Mouse (Mus musculus) liver, embryonic 14.5 days (tissue): ENCODE data around the gene Amdhd2. TPM values are rescaled to one million over a fixed set of nuclear protein-coding genes. Genes with fewer than 3 reads are reported as not detected.

Experiments
- ATAC-seq: fragments of 200-750 bp; cut with Nextera tagmentation; 2 replicates; pipeline ENCODE4 v1.8.0; 2017; ENCODE audit warnings: moderate number of reproducible peaks, mild to moderate bottlenecking, moderate library complexity; ENCODE audit not compliant: insufficient read depth
- DNase-seq, 3 experiments: peaks; one replicate each; pipeline ENCODE4 v3.0.0-alpha.2; 2012 to 2013; ENCODE audit warnings: low read depth in 3 of 3, low spot score in 3 of 3
- H3K27ac ChIP-seq: fragments of 300-500 bp; sonication (generic); 2 replicates; pipeline ENCODE4 v1.5.1; 2014; ENCODE audit warnings: moderate library complexity, mild to moderate bottlenecking, control low read depth, inconsistent platforms
- H3K27me3 ChIP-seq: fragments of 300-500 bp; sonication (generic); 2 replicates; pipeline ENCODE4 v1.6.1; 2014; ENCODE audit warnings: mild to moderate bottlenecking, low read length, moderate library complexity; ENCODE audit not compliant: control insufficient read depth, insufficient read depth
- H3K36me3 ChIP-seq: fragments of 300-500 bp; sonication (generic); replicated peaks from 2 replicates; pipeline ENCODE4 v1.6.1; 2014; ENCODE audit warnings: low read depth; ENCODE audit not compliant: control insufficient read depth, insufficient read depth
- H3K4me1 ChIP-seq, 2 experiments: fragments of 200-500 bp in 1 of 2; fragments of 300-500 bp in 1 of 2; sonication (generic) in 1 of 2; replicated peaks; 2 replicates each; pipeline ENCODE4 v1.6.1; 2012 to 2014; ENCODE audit warnings: antibody characterized with exemption in 1 of 2, inconsistent platforms in 1 of 2, low read length in 1 of 2; ENCODE audit not compliant: control insufficient read depth in 2 of 2, insufficient read depth in 2 of 2
- H3K4me2 ChIP-seq: fragments of 300-500 bp; sonication (generic); 2 replicates; pipeline ENCODE4 v1.6.1; 2014; ENCODE audit warnings: low read depth, mild to moderate bottlenecking, control low read depth, moderate library complexity
- H3K4me3 ChIP-seq, 2 experiments: fragments of 200-500 bp in 1 of 2; fragments of 300-500 bp in 1 of 2; sonication (generic) in 1 of 2; 2 replicates each; pipeline ENCODE4 v1.5.1; 2012 to 2014; ENCODE audit warnings: low read depth in 2 of 2, low read length in 2 of 2, mild to moderate bottlenecking in 2 of 2, control low read depth in 1 of 2, inconsistent platforms in 1 of 2, moderate library complexity in 1 of 2; ENCODE audit not compliant: insufficient read depth in 1 of 2
- H3K9ac ChIP-seq: fragments of 300-500 bp; sonication (generic); replicated peaks from 2 replicates; pipeline ENCODE4 v1.6.1; 2014; ENCODE audit warnings: mild to moderate bottlenecking, control low read depth, moderate library complexity
- H3K9me3 ChIP-seq: fragments of 300-500 bp; sonication (generic); 2 replicates; pipeline ENCODE4 v1.6.1; 2016; ENCODE audit warnings: low read length, mixed read lengths; ENCODE audit not compliant: control insufficient read depth
- CTCF ChIP-seq: IDR thresholded peaks from 2 replicates; pipeline ENCODE4 v1.5.1; 2016; ENCODE audit warnings: antibody characterized with exemption, low read depth, control low read depth
- EP300 ChIP-seq: IDR thresholded peaks from 2 replicates; pipeline ENCODE4 v1.6.1; 2016; ENCODE audit warnings: antibody characterized with exemption, low read depth
- WGBS: fragments of 180-500 bp; shearing (Covaris S2); extraction: QIAGEN DNeasy Blood & Tissue Kit; methylation state at CpG from one replicate; pipeline ENCODE4 v1.1.7; 2014; ENCODE audit not compliant: insufficient replicate concordance; 5-methylcytosine and 5-hydroxymethylcytosine counted together
- polyA plus RNA-seq, 2 experiments: library from polyadenylated mRNA; depleted of rRNA in 1 of 2; stranded (reverse) in 1 of 2; unstranded in 1 of 2; fragments of >200 nt; fragmentation: Nextera tagmentation in 1 of 2; extraction: Ambion mirVana in 1 of 2; gene quantifications; 2 replicates each; pipeline versions ENCODE4 v1.2.1 to v1.2.3; 2012 to 2014

The Amdhd2 gene
- polyA plus RNA-seq, 2 experiments: 11.6 to 17.6 TPM

DNA sequence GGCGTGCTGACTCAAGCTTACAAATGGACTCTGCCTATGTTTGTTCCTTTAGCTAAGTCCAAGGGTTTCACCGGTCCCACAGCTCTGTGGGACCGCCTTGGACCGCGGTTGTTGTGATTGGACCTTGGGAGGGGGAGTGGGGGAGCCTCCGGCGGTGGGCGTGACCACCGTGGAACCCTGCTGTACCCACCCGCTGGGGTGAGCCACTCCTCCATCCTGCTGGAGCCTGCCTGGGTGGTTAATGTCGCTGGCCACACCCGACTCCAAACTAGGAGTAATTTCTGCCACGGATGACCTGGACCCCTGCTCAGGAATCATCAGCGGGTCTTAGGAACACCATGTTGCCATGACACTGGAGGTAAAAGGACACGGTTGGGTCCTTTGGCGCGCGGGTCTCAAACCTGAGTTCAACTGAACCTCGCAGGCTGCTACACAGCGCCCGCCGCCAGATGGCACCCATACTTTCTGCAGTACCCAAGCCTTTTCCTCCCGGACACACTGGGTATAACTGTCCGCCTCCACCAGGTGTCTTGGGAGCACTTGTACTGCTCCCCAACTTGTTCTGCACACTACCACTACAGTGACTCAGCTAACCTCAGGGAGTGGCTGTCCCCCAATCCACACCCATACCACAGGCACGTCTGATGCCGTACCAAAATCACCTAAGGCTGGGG lies 11.5 kb downstream of the Amdhd2 start:
- Histone ChIP-seq H3K4me3 (peak overlapping the region; percentile 51 to 62), H3K36me3 (no peaks in the 10 kb centered on the region), H3K4me2 (peak overlapping the region; percentile 84), H3K27me3 (no peaks in the 10 kb centered on the region), H3K27ac (peak overlapping the region; percentile 85), H3K9ac (peak overlapping the region; percentile 67), H3K4me1 (peaks cover 13 to 15% of the 10 kb centered on the region in 2 experiments), H3K9me3 (no peaks in the 10 kb centered on the region)
- ATAC-seq: peak; percentile 99
- TF ChIP-seq EP300 (peak; percentile 54; the same call in 1 of the 2 replicates), CTCF (peak; percentile 99)
- peak; percentile 93 to 96 (median 93) for DNase-seq
- WGBS: 1% methylated on average over 26 of the region's 26 CpGs

DNA sequence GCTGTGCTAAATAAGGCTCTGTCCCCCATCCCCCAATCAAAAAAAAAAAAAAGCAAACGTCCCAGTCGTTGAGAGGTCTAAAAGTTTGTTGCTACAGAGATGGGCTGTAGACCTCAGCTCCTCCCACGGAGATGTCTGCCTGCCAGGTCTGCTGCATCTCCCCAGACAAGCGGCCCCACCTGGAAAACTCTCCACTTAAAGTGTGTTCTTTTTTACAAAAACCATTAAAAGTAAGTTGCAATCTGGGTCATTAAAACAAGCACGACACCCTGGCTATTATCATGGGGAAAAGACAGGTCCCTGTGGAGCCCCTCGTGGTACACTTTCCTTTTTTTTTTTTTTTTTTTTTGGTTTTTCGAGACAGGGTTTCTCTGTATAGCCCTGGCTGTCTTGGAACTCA lies 12.2 kb downstream of the Amdhd2 start:
- no peaks in the 10 kb centered on the region for H3K9me3 ChIP-seq
- peaks cover 13 to 15% of the 10 kb centered on the region in 2 experiments for H3K4me1 ChIP-seq
- H3K27me3 ChIP-seq: no peaks in the 10 kb centered on the region
- no peaks in the 10 kb centered on the region for H3K36me3 ChIP-seq
- H3K4me2 ChIP-seq: peak overlapping the region; percentile 84
- TF ChIP-seq EP300 (no peak), CTCF (no peak)
- DNase-seq: no peak
- peak overlapping the region; percentile 67 for H3K9ac ChIP-seq
- H3K4me3 ChIP-seq: peak overlapping the region; percentile 51 to 62; a peak in 3 of 4 replicates
- 20% methylated on average over 7 of the region's 7 CpGs for WGBS
- H3K27ac ChIP-seq: no peak overlapping the region; the same call in 1 of the 2 replicates
- ATAC-seq: no peak

DNA sequence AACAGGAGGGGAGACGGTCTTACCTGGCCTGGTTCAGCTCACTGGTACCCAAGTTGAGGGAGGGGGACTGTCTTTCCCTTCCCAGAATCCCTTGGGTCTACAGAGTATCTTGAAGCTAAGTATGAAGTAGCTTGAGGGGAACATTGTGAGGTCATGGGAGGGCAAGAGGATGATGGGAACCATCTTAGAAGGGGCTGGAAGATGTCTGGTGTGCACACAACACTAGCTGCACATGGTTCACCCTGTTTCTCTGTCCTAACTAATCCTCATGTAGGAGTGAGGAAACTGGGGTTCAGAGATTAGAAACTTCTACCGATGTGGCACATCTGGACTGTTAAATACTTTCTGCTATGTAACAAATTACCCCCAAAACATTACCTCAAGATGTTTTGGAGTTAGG lies 12.7 kb downstream of the Amdhd2 start, which contains the start of gene Pdpk1:
Gene Pdpk1 (minus strand): TSS at position 101 of the 400 bp plus-strand sequence.
- peak within 1 kb of the TSS; percentile 67 for H3K9ac ChIP-seq
- TF ChIP-seq CTCF (no peak), EP300 (no peak)
- ATAC-seq: no peak
- H3K4me3 ChIP-seq: peak within 1 kb of the TSS; percentile 51 to 62
- 70% methylated on average over 2 of the region's 2 CpGs for WGBS
- no peak for DNase-seq
- H3K36me3 ChIP-seq: no peaks in the 10 kb centered on the region
- no peaks in the 10 kb centered on the region for H3K27me3 ChIP-seq
- peaks cover 13 to 15% of the 10 kb centered on the region in 2 experiments for H3K4me1 ChIP-seq
- peak within 1 kb of the TSS; percentile 84 for H3K4me2 ChIP-seq
- no peaks in the 10 kb centered on the region for H3K9me3 ChIP-seq
- H3K27ac ChIP-seq: peak within 1 kb of the TSS; percentile 85

- H3K27me3 ChIP-seq: no peaks in the 10 kb centered on the region
- TF ChIP-seq CTCF: no peak
- no peak for TF ChIP-seq EP300
- no peak overlapping the region for H3K27ac ChIP-seq
- no peak overlapping the region for H3K4me2 ChIP-seq
- H3K9ac ChIP-seq: no peak overlapping the region
- H3K36me3 ChIP-seq: no peaks in the 10 kb centered on the region
- ATAC-seq (no peak), DNase-seq (no peak)
- 77% methylated on average over 7 of the region's 7 CpGs for WGBS
- H3K4me3 ChIP-seq: no peak overlapping the region
- H3K9me3 ChIP-seq: no peaks in the 10 kb centered on the region
- H3K4me1 ChIP-seq: peaks cover 13 to 15% of the 10 kb centered on the region in 2 experiments
Measured at GRCm38 (mm10) chr17:24149421-24149820, 14.1 kb downstream of the Amdhd2 start.

- no peaks in the 10 kb centered on the region for H3K27me3 ChIP-seq
- H3K9ac ChIP-seq: no peak overlapping the region
- H3K4me1 ChIP-seq: peaks cover 13 to 21% of the 10 kb centered on the region in 2 experiments
- peak overlapping the region; percentile 90 for H3K4me2 ChIP-seq
- no peak for TF ChIP-seq EP300
- TF ChIP-seq CTCF: no peak
- no peak for ATAC-seq
- 39% methylated on average over 2 of the region's 2 CpGs for WGBS
- H3K36me3 ChIP-seq: no peaks in the 10 kb centered on the region; the same call in 1 of the 2 replicates
- no peaks in the 10 kb centered on the region for H3K9me3 ChIP-seq
- no peak overlapping the region for H3K4me3 ChIP-seq
- no peak overlapping the region for H3K27ac ChIP-seq
- DNase-seq: no peak
Measured at GRCm38 (mm10) chr17:24142897-24143296, 20.7 kb downstream of the Amdhd2 start.
